Mouse (Mus musculus): ENCODE data around the gene Pdrg1.

The Pdrg1 gene

DNA sequence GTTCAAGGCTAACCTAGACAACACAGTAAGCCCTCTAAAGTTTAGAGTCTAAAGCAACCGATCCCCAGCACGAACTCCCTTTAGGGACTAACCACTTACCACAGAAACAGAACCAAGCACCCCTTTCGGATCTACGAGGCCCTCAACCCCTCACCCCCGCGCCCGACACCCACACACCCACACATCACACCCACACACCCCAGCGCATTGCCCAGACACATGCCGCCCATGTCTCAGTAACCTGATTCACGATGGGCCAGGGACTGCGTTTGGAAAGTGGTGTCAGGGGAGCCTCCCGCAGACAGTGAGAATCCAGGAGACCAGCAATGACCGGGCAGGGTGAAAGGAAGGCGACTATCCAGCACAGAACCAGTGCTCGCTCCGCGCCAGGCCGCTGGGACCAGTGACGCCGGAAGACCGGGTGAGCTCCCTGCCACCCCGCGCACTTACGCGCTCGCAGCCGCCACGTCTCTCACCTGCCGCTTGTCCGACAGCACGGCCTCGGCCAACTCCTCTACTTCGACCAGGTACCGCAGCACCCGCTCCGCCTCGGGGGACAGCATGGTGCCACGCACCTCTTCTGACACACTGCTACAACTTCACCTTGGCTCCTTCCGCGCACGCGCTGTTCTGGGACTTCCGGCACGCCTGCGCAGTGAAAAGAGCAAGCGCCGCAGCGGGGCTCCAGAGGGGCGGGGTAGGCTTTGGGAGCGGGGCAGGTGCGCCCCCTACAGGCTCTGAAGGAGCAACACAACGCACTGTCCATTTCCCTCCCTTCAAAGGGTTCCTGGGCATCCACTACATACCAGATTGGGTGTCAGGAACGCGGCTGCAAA lies at the start of gene Pdrg1:
Gene Pdrg1 (minus strand): TSS at position 670 of the 836 bp plus-strand sequence.
- in situ Hi-C loops (cut with MseI, MboI): no loop called here

DNA sequence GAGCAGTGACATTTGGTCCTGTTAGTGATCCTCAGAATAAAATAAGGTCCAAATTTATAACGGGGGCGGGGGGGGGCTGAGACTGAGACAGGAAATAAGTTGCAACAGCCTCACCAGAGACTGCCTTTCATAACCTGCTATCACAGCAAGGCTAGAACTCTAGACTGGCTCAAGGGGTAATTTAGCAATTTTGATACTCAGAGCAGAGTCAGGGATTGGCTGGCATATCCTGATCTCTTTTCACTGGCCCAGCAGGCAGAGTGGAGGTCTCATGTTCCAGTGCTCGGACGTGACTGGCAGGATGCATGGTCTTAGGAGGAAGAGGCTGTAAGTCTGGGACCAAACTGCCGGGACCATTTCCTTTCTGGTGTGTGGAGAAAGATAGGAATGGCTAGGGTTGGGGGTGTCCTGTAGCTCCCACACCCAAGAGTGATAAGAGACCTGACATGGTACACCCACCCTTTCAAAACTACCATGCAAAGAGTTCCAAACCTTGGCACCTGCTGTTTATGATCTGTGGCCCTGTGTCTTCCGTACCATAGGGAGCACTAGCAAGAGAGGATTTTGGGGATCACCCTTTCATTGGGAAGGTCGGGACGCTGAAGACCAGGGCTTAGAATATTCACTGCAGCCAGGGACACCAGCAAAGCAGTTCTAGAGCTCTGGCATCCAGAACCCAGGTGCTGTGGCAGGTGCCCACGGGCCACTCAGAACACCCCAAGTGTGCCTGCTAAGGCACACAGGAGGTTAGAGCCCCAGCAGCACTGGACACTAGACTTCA lies 49.2 kb upstream of the Pdrg1 start:
- in situ Hi-C loops (cut with MseI, MboI): no loop called here

DNA sequence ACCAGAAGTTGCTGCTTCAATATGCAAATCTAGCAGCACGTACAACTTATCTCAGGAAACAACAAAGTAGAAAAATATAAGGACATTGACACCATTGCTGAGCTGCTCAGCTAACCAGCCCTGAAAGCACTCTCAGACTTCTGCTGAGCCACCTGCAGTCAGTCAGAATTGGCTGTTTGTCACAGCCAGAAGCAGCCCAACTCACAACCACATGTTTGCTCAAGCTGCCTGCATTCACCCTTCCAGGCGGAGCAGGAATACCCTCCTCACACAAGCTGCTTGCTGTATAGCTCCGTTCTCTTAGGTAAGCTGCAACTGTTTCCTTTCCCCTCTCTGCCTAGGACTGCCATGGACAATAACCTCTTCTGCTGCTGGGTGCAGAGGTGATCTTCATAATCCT lies 48.2 kb upstream of the Pdrg1 start:
- in situ Hi-C loops (cut with MseI, MboI): no loop called here

DNA sequence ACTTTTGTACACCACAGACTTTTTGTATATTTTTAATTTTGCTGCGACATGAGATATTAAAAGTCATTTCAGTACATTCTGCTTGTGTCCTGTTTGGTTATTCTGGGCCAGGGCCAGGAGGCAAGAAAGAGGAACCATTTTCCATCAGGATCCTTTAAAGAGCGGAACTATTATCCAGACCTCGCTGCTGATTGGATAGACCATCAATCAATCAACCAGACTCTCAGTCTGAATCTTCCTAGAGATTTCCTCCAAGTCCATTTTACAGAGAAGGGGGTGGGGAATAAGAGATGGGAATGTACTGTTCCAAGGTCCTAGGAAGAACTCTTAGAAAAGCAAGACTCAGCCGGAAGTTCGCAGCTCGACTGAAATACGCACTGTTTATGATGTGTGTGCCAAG lies 45.0 kb upstream of the Pdrg1 start:
- in situ Hi-C loops (cut with MseI, MboI): no loop called here

DNA sequence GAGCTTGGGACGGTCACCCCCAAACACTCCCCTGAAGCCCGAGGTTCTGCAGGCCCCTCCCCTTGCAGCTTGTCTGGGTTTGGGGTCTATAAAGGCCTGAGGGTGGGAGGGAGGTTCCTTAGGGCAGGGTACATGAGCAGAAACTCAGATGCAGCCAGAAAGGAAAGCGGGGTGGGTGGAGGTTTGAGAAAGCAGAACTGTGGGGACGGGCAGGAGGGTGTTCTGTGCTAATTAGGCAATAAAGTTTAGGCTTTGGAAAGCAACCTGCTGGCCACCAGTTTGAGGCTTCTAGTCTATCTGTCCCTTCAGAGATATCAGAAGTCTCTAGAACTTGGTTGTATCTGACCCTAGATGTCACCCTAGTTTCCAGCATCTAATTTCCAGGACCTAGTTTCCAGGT lies 43.1 kb upstream of the Pdrg1 start:
- in situ Hi-C loops (cut with MseI, MboI): no loop called here

DNA sequence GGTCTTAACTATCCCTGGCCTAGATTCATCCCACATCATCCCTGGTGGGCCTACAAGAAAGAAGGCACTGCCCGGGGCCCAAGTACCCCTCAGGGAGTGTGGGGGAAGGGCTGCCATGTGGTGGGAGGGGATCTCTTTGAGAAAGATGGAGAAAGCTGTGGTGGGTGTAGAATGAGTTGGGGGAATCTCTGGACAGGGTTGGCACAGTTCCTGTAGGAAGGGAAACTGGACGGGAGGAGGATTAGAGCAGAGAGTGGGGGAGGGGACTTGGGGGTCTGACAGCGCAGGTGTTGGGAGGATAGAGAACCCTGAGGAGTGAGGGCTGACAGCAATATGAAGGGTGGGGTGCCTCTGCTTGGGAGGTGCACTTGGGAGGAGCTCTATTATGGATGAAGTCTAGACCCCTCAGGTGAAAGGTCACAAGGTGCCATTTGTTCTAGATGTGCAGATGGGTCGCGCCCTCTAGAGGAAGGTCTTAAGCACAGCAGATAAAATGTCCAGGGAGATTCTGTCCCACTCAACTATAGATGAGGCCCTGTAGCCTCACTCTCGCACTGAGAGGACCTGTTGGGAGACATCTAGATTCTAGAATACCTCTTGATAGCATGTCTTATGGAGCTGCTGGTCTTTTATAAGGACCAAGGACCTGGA lies 40.2 kb upstream of the Pdrg1 start:
- in situ Hi-C loops (cut with MseI, MboI): no loop called here

DNA sequence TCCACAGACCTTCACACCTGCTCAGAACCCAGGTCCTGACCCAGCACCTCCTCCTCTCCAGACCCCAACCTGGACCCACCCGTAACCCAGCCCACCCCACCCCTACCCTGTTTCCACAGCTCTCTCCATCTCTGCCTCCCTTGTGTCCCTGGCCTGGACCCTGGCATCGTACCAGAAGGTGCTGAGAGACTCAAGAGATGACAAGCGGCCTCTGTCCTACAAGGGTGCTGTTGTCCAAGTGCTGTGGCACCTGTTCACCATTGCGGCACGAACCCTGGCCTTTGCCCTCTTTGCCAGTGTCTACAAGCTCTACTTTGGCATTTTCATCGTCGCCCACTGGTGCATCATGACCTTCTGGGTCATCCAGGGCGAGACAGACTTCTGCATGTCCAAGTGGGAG lies 38.7 kb upstream of the Pdrg1 start:
- in situ Hi-C loops (cut with MseI, MboI): no loop called here

DNA sequence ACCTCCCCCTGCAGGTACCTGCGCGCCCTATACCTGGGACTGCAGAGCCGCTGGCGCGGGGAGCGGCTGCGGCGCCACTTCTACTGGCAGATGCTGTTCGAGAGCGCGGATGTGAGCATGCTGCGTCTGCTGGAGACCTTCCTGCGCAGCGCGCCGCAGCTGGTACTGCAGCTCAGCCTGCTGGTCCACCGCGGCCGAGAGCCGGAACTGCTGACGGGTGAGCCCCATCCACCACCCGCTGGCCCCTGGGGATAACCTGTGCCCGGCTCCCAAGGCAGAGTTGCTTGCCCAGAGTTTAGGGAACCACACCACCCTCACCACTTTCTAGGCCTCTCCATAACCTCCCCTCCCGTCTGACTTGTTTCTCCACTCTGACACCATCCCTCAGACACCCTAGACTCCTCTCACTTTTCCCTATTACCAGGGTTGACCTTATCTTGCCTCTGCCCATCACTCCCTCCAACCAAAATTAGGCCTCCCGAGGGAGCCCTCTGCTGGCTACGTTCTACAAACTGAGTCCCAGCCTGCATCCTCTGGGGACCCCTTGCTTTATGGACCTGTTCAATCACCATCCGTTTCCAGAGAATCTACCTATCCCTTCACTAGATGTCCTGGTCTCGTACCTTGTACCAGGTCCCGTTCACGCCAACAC lies 37.6 kb upstream of the Pdrg1 start:
- in situ Hi-C loops (cut with MseI, MboI): no loop called here

DNA sequence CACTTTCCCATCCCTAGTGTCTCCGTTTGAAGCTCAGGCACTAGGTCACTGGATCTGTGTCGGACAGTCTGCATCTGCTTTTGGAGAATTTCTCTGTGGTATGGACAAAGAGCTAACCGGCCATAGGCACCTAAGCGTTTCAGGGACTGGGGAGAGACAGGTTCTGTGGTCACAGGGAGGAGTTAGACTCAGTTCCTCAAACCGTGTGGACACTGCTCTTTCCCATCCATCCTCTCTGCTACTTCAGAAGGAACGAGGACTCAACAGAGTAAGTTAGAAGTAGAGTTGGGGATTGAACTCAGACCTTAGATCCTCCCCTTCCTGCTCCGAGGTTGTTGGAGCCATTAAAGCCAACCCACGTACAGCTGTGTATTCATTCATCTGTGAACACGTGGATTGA lies 36.3 kb upstream of the Pdrg1 start:
- in situ Hi-C loops (cut with MseI, MboI): no loop called here

DNA sequence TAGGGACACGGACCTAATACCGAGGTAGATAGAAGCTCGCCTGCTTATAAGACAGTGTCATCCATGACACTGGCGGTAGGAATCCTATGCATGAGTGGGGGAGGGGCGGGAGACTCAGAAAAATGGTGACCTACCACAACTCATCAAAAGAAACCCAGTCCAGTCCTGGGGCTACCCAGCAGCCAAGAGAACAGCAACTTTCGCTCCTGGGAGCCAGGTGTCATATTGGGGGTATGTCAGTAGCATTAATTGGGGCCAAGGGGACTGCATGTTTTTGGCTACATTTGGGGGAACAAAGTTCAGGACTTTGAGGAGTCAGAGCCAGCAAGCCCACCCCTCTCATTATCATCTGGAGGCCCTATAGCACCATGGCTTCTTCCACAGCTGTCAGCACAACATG lies 35.9 kb upstream of the Pdrg1 start:
- in situ Hi-C loops (cut with MseI, MboI): no loop called here

DNA sequence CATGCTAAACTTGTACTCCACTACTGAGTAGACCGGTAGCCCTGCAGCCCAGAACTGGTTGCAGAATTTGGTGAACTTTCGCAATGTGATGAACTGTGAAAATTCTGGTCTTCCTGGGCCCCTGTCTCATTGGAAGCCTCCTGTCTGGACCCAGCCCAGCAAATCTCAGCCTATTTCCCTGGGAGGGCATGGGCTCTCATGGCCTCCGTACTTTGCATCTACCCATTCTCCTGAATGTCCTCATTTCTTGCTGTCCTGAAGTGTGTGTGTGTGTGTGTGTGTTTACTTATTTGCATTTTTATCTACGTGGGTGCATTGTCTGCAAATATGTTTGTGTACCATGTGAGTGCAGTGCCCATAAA lies 34.8 kb upstream of the Pdrg1 start:
- in situ Hi-C loops (cut with MseI, MboI): no loop called here

DNA sequence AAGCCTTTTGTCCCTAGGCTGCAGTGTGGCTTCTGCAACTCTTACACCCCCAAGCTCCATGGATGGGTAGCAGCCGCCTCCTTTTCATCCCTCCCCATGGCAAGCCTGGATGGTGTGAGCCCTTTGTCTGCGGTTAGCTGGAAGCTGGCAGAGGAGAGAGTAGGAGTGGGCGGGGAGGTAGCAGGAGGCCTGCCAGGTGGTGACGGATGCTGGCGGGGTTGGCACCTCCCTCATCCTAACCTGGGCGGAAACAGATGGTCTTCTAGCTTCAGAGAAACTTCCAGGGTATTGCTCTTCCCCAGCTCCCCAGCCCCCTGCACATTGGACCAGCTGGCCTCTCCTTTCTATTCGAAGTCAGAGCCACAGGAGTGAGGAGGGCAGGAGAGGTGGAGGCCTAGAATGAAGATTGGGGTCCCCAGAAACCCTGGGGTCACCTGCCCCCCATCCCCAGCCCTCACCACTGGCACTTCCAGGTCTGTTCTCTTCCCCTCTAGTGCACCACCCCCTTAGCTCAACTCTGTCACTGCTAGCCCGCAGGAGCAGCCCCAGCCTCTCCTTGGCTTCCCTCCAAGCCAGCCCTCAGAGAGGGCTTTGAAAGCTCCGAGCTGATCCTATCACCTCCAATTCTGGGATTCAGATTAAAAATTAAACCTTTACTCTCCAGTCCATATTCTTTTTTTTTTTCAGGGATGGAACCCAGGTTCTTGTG lies 34.2 kb upstream of the Pdrg1 start:
- in situ Hi-C loops (cut with MseI, MboI): no loop called here

DNA sequence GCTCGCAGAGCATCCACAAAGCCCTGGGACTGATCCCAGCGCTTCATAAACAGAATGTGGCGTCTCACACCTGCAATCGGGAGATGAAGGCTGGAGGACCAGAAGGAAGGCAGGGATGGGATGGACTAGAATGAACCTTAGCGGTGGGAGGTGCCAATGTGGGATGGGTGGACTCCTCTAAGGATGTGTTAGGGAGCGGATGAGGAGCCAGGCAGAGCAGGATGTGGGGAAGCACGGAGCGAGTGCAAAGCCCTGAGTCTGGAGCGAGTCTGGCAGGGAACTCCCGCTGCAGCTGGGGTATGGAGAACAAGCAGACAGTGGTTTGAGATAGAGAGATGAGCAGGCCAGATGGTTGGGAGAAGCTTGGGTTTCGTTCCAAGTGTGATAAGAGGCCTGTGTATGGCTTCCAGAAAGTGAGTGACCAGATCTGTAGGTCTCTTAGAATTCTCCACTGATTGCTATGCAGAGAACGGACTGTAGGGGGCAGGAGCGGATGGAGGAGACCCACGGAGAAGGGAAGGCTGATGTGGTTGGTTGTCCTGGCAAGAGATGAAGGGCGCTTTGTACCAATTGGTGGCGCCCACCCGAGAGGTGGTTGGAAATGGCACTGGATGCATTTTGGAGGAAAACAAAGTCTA lies 32.7 kb upstream of the Pdrg1 start:
- in situ Hi-C loops (cut with MseI, MboI): no loop called here

DNA sequence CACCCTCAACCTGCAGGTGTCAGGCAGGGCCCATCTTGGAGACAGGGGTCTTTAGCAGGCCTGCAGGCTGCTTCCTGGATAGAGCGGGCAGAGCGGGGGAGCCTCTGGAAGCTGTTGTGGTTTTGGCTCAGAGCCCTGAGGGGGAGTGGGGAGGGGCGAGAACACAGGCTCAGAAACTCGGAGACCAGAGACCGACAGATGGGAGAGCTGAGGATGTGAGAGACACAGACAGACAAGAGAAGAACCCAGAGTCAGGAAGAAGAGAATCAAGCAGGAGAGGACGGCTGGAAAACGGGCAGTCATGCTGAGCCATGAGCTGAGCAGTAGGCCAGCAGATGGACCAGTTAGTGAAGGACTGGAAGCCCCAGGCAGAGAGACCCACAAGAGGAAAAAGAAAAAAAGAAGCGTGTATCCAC lies 30.7 kb upstream of the Pdrg1 start:
- in situ Hi-C loops (cut with MseI, MboI): no loop called here

DNA sequence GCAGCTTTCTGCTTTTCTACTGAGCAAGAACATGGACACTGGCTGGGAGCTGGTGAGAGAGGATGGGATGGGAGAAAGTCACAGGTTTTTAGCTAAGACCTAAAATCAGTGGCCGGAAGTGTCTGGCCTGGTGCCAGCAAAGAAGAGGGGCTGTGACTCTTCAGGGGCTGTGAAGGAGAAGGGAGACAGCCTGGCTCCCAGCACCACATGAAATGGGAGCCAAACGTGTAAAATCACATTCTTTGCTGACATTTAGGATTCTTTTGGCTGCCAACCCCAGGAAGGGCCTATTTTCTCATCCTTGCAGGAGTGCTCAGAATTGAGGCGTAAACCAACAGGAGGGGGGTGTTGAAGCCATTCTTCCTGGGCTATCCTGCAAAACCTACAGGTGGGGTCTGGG lies 28.7 kb upstream of the Pdrg1 start:
- in situ Hi-C loops (cut with MseI, MboI): no loop called here

DNA sequence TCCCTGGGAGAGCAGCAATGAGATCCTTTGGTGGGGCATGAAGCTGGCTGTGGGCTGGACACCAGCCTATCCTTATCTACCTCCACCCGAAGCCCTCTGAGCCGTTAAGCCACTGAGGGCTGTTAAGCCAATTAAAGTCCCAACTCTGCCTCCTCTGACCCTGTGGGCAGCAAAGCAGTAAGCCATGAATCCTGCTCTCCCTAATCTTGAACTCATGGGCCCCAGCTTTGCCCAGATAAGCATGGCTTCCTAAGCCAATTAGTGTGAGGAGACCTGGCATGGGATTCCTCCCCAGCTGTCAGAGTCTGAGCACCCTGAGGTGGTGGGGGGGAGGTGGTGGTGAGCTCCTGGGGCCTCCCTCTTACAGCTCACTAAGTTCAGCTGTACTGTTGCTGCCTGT lies 21.5 kb upstream of the Pdrg1 start:
- in situ Hi-C loops (cut with MseI, MboI): no loop called here

DNA sequence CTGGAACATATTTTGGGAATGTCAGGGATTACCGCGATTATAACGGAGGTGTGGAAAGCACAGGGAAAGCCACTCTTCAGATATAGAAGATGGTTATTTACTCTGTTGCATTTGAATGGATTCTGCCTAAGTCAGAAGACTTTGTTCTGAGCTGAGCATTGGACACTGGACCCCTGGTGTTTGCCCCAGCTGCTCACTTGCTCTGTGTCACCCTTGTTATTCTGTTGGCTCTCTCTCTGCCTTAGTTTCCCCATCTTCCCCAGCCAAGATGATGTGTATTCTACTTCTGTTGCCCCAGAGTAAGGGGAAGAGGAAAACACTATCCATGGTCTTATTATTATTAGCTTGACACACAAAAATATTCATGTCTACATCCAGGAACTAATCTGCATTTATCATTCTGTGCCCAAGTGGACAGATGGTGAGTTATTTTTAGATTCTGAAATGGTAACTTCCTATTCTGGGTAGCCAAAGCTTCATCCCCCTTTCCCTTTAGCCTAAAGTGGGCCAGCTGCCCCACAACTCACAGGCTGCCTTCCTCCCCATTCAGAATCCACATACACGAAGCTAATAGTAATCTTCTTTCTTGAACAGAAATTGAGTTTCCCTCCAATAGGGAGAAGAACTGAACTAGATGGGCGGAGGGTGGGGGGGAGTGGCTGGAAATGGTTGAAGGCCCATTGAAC lies 18.5 kb upstream of the Pdrg1 start:
- in situ Hi-C loops (cut with MseI, MboI): no loop called here

DNA sequence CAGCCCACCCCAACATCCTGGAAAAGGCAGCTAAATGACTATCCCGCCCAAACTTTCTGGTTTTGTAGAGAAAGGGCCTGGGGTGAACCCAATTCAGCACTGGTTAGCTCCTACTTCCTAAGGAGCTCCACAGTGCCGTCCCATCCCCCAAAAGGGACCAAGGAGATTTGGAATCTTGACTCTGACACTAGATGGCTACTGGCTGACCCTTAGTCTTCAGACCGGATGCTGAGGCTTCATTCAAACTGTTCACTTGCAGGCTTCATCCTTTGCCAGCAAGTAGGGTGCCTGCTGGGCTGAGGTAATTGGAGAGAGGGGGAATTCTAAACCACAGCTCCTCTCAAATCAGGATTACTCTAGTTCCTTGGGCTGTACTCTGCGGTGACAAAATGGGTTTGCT lies 17.7 kb upstream of the Pdrg1 start:
- in situ Hi-C loops (cut with MseI, MboI): no loop called here

DNA sequence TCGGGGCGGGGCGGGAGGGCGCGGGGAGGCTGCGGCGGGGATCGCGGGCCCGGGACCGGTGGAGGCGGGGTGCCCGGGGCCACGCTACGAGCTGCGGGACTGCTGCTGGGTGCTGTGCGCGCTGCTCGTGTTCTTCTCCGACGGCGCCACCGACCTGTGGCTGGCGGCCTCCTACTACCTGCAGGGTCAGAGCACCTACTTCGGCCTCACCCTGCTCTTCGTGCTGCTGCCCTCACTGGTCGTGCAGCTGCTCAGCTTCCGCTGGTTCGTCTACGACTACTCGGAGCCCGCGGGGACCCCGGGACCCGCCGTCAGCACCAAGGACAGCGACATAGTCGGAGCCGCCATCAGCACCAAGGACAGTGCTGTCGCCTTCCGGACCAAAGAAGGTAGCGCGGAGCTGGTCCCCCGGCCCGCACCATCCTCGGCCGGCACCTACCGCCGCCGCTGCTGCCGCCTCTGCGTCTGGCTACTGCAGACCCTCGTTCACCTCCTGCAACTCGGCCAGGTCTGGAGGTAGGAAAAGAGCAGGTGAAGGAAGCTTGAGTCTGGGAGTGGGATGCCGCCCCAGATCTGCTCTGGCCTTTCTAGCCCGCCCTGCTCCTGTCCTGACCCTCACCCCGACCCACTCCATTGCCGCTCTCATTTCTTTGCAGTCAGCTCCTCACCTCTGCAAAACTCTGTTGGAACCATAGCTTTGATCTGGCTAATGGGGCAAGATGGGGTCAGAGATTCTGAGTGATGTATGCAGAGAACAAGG lies 17.0 kb upstream of the Pdrg1 start:
- in situ Hi-C loops (cut with MseI, MboI): no loop called here
